Mouse (Mus musculus): ENCODE data around the gene Efnb3.
"Not testable (repeated sequence)": the region's sequence is repeated elsewhere in the genome, so short reads cannot be mapped to it uniquely, and the experiment has no call there.

Gene Efnb3

DNA sequence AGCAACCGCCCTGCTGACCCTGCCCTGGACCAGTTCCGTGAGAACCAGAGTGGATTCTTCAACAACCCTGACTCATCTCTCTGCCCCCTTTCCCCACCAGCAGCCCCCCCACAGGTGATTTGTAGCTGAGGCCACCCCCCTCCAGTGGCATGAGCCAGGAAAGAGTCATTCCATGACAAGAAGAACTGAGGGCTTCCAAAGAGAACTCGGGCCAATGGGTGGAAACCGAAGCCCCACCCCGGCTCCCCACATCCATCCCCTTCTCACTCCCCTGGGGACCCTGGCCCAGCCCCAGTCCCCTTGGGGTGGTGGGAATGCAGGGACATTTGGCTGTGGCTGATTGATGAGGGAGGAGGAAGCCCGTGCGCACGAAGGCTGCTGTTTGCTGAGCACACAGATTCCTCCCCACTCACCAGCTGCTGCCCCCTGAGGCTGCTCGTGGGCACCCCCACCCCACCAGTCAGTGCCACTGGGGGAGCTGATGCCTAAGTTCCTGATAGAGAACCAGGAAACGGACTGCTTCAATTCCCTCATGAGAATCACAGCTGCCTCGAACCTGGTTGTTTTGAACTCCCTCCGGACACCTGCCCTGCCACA lies 10.8 kb downstream of the Efnb3 start, which contains the start of gene Dnah2:
TSS of gene Dnah2 (minus strand) at position 51 of the 597 bp plus-strand sequence.
- no peak for DNase-seq

DNA sequence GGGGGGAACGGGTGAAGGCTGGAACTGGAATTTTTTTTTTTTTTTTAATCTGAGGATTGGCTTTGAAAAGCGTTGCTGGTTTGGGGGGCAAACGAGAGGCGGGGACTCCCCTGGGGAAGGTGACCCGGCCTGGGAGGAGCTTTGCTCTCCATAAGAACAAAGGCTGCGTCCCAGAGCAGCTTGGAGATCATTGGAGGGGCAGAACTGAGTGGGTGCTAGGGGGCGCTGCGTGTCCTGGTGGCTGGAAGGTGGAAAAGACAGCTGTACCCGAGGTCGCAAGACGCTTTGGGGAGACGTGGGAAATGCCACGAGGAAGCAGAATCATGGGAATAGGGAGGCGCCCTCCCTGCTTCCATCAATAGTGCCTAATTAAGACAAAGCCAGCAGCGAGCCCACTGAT lies 12.9 kb downstream of the Efnb3 start:
- DNase-seq = no peak

DNA sequence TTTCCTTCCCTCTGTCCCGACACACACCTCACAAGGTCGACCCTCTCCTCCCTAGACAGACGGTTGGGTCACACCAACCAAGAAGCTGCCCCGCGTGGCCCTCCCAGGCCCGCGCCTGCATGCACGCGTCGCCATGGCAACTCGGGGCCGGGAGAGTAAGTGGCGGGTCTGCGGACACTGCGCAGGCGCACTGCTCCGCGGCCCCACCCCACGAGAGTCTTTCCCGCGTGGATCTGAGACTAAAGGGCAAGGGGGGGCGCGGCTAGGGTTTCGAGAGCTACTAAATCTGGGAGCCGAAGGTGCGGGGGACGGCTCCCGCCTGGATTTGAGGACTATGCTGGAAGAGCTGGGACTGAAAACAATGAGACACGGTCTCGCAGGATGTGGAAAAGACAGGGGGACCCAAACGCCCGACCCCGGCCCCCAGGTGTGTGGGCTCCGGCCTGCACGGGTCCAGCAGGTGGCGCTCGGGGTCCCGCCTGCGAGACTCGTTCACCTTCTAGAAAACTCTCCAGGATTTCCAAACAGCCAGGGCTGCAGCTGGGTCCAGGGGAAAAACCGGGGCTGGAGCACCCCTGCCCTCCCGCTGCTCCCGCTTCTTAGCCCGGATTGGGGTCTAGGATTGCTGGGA lies 13.5 kb downstream of the Efnb3 start:
- DNase-seq = peak; percentile 98

DNA sequence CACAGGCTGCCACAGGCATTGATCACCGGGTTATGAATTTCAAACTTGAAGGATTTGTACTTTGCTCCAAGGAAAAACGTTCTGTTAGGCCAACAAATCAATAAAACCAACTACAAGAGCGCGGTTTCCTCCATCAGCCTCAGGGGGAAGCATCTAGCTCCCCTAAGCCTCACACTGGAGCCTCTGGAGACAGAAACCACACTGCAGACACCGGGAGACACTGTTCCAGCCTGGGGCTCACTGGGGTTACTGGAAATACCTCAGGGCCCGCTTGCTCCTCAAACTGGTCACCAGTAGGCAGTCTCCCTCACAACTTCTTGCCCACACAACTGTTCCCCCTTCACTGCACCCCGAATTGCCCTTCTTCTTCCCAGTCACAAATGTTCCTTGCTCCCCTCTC lies 14.0 kb downstream of the Efnb3 start:
- DNase-seq = no peak

DNA sequence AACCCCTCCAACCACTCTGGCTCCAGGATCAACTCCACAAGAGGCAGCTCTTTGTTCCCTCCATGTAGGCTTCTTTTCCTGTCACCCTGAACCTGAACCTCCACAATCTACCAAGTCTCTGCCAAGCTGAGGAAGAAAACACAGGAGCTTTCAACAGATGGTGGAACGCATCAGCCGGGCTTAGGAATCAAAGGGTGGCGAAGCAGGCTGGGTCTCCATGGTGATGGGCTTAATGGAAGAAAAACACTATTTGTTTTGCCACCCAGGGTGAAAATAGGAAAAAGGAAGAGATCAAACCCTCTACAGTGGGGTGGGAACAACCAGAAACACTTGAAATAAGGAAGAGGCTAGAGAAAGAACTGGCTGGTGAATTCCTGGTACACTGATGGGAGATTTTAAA lies 16.4 kb downstream of the Efnb3 start:
- no peak for DNase-seq

GRCm38 (mm10) chr11:69541741-69542140 lies 18.3 kb downstream of the Efnb3 start:
- not testable (repeated sequence) for DNase-seq

DNA sequence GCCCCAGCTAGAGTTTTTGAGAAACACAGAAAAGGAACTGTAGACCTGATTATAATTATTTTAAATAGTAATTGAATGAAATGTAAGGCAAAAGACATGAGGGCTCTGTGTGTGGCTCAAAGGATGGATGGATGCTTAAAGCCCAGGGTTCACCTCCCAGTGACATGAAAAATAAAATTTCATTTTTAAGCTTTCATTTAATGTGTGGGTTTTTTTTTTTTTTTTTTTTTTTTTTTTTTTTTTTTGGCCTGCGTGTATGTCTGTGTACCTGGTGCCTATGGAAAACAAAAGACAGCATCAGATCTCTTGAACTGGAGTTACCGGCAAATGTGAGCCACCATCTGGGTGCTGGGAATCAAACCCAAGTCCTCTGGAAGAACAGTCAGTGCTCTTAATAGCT lies 19.3 kb downstream of the Efnb3 start:
- DNase-seq = no peak

- DNase-seq = no peak
Observed at GRCm38 (mm10) chr11:69534990-69535389, 25.0 kb downstream of the Efnb3 start.

DNA sequence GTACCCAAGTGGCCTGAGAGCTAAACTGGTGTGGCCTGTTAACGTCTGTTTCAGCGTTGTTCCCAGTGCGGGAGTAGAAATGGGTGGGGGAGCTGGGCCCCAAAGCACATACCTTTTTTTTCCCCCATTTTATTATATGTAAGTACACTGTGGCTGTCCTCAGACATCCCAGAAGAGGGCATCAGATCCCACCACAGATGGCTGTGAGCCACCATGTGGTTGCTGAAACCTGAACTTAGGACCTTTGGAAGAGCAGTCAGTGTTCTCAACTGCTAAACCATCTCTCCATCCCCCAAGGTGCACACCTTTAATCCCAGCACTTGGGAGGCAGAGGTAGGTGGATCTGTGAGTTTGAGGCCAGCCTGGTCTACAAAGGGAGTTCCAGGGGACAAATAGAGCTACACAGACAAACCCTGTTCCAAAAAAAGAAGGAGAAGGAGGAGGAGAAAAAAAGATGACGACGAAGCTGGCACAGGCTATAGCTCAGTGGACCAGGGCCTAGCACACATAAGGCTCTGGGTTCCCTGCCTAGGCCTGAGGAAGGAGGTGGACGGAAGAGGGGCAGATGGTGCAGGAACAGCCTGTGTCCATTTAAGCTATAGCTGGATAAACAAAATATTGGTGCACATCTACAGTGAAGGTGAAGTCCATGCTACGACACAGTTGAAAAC lies 27.4 kb downstream of the Efnb3 start:
- peak; percentile 80 for DNase-seq

GRCm38 (mm10) chr11:69530755-69531154 lies 29.2 kb downstream of the Efnb3 start:
- DNase-seq = not testable (repeated sequence)

DNA sequence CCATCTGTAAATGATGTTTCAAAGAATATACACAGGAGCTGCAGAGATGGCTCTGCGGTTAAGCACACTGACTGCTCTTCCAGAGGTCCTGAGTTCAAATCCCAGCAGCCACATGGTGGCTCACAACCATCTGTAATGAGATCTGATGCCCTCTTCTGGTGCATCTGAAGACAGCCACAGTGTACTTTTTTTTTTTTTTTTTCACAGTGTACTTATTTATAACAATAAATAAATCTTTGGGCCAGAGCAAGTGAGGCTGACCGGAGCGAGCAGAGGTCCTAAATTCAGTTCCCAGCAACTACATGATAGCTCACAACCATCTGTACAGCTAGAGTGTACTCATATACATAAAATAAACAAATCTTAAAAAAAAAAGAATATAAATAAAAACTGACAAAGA lies 29.7 kb downstream of the Efnb3 start:
- DNase-seq = not testable (repeated sequence)

- no peak for DNase-seq
Observed at GRCm38 (mm10) chr11:69528031-69528390, 32.0 kb downstream of the Efnb3 start.

DNA sequence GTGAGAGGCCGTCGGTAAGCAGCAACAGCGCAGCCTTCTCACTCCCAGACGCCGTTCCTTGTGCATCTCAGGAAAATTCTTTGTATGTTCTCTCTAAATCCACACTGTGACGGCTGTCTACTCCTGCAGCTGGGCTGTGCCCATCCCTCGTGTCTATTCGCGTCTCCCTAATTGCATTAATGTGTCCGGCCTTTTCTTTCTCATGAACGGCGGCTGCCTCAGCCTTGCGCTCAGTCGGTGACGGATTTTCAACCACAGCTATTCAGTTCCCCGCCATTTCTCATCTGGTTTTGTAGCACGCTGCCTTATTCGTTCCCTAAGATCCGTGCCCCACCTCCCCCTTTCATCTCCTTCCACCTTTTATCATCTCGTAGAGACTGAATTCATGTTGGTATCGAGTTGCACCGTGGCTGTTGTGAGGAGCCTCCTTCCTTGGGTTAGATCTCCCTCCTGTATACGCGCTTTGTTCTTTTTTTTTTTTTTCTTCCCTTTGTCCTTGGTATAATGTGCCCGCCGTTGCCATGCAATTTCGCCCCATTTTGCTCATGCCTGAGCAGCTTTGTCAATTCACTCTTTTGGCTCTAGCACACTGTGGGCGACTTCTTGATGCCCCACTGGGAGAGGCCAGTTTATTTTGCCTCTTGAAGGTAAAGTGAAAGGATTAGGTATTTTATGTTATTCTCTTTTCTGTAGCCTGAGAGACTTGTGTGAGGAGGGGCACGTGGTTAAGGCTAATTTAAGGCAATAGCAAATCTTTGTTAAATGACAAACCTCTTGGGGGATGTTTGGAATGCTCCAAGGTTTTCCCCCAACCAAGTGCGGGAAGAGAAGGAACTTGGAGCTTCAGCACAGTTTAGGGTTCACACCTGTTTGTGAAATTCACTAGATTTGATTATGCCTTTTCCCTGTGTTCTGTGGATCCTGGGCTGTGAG lies 32.6 kb downstream of the Efnb3 start:
- no peak for DNase-seq

DNA sequence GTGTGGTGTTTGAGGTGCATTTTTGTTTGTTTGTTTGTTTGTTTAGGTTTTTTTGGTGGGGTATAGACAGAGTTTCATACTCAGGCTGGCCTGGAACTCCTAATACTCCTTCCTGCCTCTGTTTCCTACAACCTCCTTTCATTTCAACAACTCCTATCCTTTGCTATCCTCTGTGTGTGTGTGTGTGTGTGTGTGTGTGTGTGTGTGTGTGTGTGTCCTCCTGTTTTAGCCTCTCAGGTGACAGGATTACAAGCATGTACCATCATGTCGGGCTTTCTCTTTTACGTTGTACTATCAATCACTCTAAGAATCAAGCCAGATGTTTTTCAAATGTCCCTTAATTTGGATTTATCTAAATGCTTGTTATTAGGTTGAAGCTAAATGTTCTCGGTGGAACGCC lies 33.4 kb downstream of the Efnb3 start:
- DNase-seq = no peak

DNA sequence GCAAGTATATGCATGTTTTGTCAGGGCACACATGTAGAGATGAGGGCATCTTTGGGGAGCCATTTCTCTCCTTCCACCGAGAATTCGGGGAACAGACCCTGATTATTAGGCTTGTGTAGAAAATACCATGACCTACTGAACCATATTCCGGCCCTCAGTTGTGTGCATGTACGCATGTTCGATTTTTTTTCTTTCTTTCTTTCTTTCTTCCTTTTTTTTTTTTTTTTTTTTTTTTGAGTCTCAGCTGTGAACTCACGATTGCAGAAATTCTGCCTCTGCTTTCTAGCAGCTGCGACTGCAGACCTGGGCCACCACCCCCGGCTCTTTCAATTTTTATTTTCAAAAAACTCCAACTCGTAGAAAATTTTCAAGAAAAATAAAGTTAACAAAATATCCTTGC lies 34.3 kb downstream of the Efnb3 start:
- no peak for DNase-seq

DNA sequence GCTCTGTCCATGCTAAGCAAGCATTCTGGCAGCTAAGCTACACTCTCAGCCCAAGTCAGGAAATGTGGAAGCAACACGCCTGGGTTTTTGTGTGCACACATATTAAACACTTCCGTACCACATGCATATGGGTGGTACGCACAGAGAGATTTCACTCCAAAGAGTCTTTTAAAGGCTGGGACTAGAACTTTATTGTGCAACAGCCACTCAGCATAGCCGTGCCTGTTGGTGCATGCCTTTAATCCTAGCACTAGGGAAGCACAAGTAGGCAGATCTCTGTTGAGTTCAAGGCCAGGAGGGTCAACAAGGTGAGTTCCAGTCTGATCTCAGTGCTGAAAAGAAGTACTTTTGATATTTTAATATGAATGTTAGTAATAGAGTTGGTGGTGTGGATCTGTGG lies 36.4 kb downstream of the Efnb3 start:
- no peak for DNase-seq

DNA sequence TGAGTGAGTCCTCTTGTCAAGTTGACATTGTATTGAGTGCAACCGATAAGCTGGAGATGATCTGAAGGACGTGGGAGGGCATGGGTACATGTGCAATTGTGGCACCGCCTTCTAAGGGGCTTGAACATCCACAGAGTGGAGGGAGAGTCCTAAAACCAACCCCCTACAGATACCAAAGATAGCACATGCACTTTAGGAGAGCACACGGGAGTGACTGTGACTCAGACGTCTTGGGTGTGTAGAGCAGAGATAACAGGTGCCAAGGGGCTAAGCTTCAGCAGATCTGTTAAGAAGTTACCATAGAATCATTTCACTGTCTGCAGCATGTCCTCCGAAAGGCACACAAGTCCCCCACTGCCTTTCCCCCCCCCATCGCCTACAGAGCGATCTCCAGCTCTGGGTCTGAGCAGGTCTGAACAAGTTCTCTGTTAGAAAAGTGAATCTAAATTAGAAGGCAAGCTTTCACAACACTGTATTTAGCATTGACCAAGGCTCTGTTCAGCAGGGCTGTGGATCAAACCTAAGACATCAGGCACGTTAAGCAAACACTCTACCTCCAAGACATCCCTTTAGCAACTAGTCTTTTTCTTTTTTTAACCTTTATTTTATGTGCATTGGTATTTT lies 38.4 kb downstream of the Efnb3 start:
- no peak for DNase-seq

DNA sequence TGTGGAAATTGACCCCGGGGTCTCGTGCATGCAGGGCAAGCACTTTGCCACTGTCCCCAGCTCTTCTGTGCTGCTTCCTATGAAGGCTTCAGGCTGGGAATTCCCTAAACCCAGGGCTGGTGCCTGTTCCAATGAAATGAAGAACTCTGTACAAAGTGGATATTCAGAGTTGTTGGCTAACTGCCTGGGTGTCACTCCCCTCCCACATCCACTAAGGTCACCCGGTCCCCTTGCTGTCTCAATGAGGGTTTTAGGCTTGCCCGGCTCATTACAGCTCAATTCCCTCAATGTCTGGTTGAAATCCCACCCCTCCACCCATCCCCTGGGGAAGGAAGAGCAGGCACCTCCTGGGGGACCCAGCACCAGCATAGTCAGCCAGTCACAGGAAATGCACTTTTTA lies 40.0 kb downstream of the Efnb3 start:
- peak; percentile 76 for DNase-seq

DNA sequence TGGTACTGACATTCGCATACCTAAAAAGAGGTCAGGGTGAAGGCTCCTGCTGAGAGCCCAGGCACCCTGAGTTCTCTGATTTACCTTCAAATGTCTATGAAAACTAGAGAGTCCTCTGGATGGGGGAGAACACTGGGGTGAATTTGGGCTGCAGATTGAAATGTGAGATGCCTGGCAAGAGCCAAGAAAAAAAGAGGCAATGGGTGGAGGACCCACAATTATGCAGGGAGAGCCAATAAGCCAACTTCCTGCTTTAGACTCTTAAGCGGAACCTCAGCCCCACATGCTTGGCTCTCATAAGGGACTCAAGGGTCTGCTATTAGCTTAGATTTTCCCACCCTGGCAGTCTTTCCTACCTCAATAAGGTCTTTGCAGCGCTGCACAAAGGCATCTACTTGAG lies 43.3 kb downstream of the Efnb3 start:
- peak; percentile 83 for DNase-seq

GRCm38 (mm10) chr11:69516151-69516640 lies 43.8 kb downstream of the Efnb3 start:
- DNase-seq = peak; percentile 90

- no peak for DNase-seq
Observed at GRCm38 (mm10) chr11:69513840-69514239, 46.2 kb downstream of the Efnb3 start.

GRCm38 (mm10) chr11:69510796-69511496 lies 49.1 kb downstream of the Efnb3 start:
- DNase-seq = peak; percentile 87
